Mouse (Mus musculus) C2C12 (cell line): ENCODE measurements around the gene Creb3l1.

Experiments
- CEBPB ChIP-seq: IDR thresholded peaks from one replicate; pipeline ENCODE4 v1.6.1; 2011; ENCODE audit warnings: low read depth, mild to moderate bottlenecking, control low read depth, moderate library complexity
- CTCF ChIP-seq: IDR thresholded peaks from one replicate; pipeline ENCODE4 v1.5.1; 2011; ENCODE audit not compliant: control insufficient read depth, insufficient read depth, insufficient read length
- FOSL1 ChIP-seq: IDR thresholded peaks from one replicate; pipeline ENCODE4 v1.8.0; 2011; ENCODE audit warnings: mild to moderate bottlenecking, low read length; ENCODE audit not compliant: poor library complexity, insufficient read depth, severe bottlenecking
- MAX ChIP-seq: IDR thresholded peaks from one replicate; pipeline ENCODE4 v1.6.1; 2011; ENCODE audit warnings: mild to moderate bottlenecking, control low read depth
- MYOD1 ChIP-seq: IDR thresholded peaks from one replicate; pipeline ENCODE4 v1.6.1; 2011; ENCODE audit warnings: low read depth; ENCODE audit not compliant: control insufficient read depth, insufficient read length
- USF1 ChIP-seq: IDR thresholded peaks from one replicate; pipeline ENCODE4 v1.6.1; 2011; ENCODE audit warnings: low read depth, mild to moderate bottlenecking, control low read depth, moderate library complexity

DNA sequence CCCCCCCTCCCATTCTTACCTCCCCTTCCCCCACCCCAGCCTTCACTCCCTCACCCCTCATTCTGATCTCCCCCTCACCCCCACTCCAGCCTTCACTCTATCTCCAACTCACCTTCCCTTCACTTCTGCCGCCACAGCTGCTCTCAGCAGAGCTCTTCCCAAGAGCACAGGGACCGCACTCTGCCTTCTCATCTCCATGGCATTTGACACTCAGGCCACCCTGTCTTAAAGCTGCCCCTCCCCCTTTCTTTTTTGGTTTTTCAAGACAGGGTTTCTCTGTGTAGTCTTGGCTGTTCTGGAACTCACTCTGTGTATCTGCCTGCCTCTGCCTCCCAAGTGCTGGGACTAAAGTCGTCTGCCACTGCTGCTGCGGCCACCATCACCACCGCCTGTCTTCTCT lies 43.5 kb downstream of the Creb3l1 start:
- TF ChIP-seq CTCF (no peak), MAX (no peak), USF1 (no peak), FOSL1 (no peak), CEBPB (no peak), MYOD1 (no peak)
